Comparison of ENCODE assay signal across 9 mouse cellular contexts in the genomic region with DNA sequence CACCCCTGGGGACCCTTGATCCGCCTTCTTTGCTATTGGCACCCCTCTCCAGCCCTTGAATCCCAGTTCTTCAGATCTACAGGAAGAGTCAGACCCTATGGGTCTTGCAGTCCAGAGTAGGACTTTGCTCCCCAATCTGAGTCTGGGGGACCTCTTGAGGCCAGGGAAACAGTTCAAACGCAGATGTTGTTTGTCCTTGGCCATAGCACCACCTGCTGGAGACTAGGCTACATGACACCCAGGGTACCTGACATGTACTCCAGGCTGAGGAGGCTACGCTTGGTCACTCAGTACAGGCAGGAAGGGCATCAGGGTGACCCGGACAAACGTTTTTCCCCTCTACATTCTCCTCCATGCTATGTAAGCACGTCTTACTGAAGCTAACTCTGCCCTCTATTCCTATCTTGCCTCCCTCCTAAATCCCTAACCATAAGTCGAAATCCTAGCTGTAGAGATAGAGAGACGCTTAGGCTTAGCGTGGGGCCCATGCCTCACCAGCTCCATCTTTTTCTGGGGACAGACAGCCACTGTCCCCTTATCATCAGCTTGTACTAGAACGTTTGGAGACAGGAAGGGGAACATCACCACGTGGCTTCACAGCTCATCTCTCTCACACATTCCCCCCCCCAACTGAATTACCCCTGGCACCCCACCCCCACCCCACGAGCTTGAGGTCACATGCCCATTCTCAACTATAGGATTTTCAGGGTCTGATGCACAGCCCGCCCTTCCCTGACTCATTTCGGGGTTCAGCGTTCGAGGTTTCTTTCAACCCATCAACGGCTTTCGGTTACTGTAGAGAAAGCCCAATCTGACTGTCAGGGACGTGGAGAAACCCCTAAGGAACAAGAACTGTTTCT. TPM values are rescaled to one million over a fixed set of nuclear protein-coding genes. Genes with fewer than 3 reads are reported as not detected.
DNase-seq lines count a peak whose midpoint lies in the region; ATAC-seq lines count a peak whose summit lies in the region.
"Had no signal": no experiment of that assay in that cellular context is flagged by ENCODE, and none has a peak within 500 bp of the region (broad histone marks: within the 10 kb centered on the region; RNA-seq: fewer than 3 reads in every experiment).

No protein-coding gene starts in this region.

- whole genome bisulfite sequencing in embryonic facial prominence, embryonic 14.5 days: 46% methylated on average over 19 of the region's 19 CpGs
- 43% methylated on average over 19 of the region's 19 CpGs for WGBS in heart, embryonic 13.5 days
- 51% methylated on average over 19 of the region's 19 CpGs for WGBS in kidney, embryonic 16.5 days
- whole genome bisulfite sequencing in liver, embryonic 12.5 days (ENCODE audit: insufficient replicate concordance): 32% methylated on average over 19 of the region's 19 CpGs
- WGBS in neural tube, embryonic 11.5 days: 54% methylated on average over 19 of the region's 19 CpGs

- no peak overlapping the region for H3K4me3 ChIP-seq in embryonic facial prominence, embryonic 14.5 days (ENCODE audit: low read depth, low read length)
- no peak overlapping the region for H3K4me3 ChIP-seq in heart, embryonic 13.5 days
- no peak overlapping the region for H3K4me3 ChIP-seq in kidney, embryonic 16.5 days (ENCODE audit: low read length)
- H3K4me3 ChIP-seq in liver, embryonic 12.5 days: no peak overlapping the region
- no peak overlapping the region for H3K4me3 ChIP-seq in neural tube, embryonic 11.5 days (ENCODE audit: low read depth, low read length)

- H3K4me2 ChIP-seq in embryonic facial prominence, embryonic 14.5 days (ENCODE audit: low read depth, low read length): peak overlapping the region; percentile 44; the same call in 1 of the 2 replicates
- H3K4me2 ChIP-seq in heart, embryonic 13.5 days: peak overlapping the region; percentile 48; the same call in 1 of the 2 replicates
- H3K4me2 ChIP-seq in kidney, embryonic 16.5 days (replicated peaks; ENCODE audit: low read depth, low read length): no peak overlapping the region
- H3K4me2 ChIP-seq in liver, embryonic 12.5 days: no peak overlapping the region
- peak overlapping the region; percentile 13; the same call in 1 of the 2 replicates for H3K4me2 ChIP-seq in neural tube, embryonic 11.5 days (ENCODE audit: low read depth)

- DNase-seq in adrenal gland, postnatal 25 days: peak; percentile 76
- DNase-seq in embryonic facial prominence, embryonic 14.5 days (ENCODE audit: low spot score): peak; percentile 86
- DNase-seq in neural tube, embryonic 11.5 days (ENCODE audit: low spot score): peak; percentile 85
- DNase-seq in testis, postnatal 10 days (ENCODE audit: low spot score): peak; percentile 86

- peak; percentile 24 for ATAC-seq in CD4-positive, CD25-positive, alpha-beta regulatory T cell, adult 4 months
- peak; percentile 44 for ATAC-seq in embryonic facial prominence, embryonic 14.5 days (ENCODE audit: low read depth)
- no peak for ATAC-seq in heart, embryonic 13.5 days (ENCODE audit: extremely low read depth, insufficient number of reproducible peaks, low FRiP score, low TSS enrichment)
- peak; percentile 74 for ATAC-seq in kidney, embryonic 16.5 days (ENCODE audit: low FRiP score, low TSS enrichment)
- ATAC-seq in liver, embryonic 12.5 days: 0 out of 2 replicates have a peak, but pooled peaks have one; percentile 15
- peak; percentile 49 for ATAC-seq in neural tube, embryonic 11.5 days (ENCODE audit: insufficient read depth, low FRiP score, low TSS enrichment)

- no peaks in the 10 kb centered on the region for H3K9me3 ChIP-seq in embryonic facial prominence, embryonic 14.5 days (ENCODE audit: control insufficient read depth, low read length)
- H3K9me3 ChIP-seq in heart, embryonic 13.5 days: no peaks in the 10 kb centered on the region
- no peaks in the 10 kb centered on the region for H3K9me3 ChIP-seq in kidney, embryonic 16.5 days (ENCODE audit: low read length)
- H3K9me3 ChIP-seq in liver, embryonic 12.5 days (replicated peaks): no peaks in the 10 kb centered on the region
- H3K9me3 ChIP-seq in neural tube, embryonic 11.5 days (ENCODE audit: control insufficient read depth, low read length): no peaks in the 10 kb centered on the region

- H3K4me1 ChIP-seq in embryonic facial prominence, embryonic 14.5 days (ENCODE audit: control insufficient read depth, insufficient read depth, low read length): peaks cover 33% of the 10 kb centered on the region
- H3K4me1 ChIP-seq in heart, embryonic 13.5 days: peaks cover 45% of the 10 kb centered on the region
- peaks cover 37% of the 10 kb centered on the region for H3K4me1 ChIP-seq in kidney, embryonic 16.5 days (ENCODE audit: insufficient read depth, low read length)
- peaks cover 29% of the 10 kb centered on the region for H3K4me1 ChIP-seq in liver, embryonic 12.5 days
- peaks cover 26% of the 10 kb centered on the region for H3K4me1 ChIP-seq in neural tube, embryonic 11.5 days (ENCODE audit: control insufficient read depth, insufficient read depth, low read length)

- H3K9ac ChIP-seq in embryonic facial prominence, embryonic 14.5 days (ENCODE audit: low read depth, low read length): peak overlapping the region; percentile 42; the same call in 1 of the 2 replicates
- H3K9ac ChIP-seq in heart, embryonic 13.5 days: peak overlapping the region; percentile 48; the same call in 1 of the 2 replicates
- no peak overlapping the region; the same call in 1 of the 2 replicates for H3K9ac ChIP-seq in kidney, embryonic 16.5 days (replicated peaks; ENCODE audit: low read length)
- H3K9ac ChIP-seq in liver, embryonic 12.5 days: no peak overlapping the region
- H3K9ac ChIP-seq in neural tube, embryonic 11.5 days (ENCODE audit: low read length): no peak overlapping the region

- H3K27me3 ChIP-seq in embryonic facial prominence, embryonic 14.5 days (replicated peaks; ENCODE audit: control insufficient read depth, insufficient read depth, low read length): peaks cover 5% of the 10 kb centered on the region; the same call in 1 of the 2 replicates
- peaks cover 24% of the 10 kb centered on the region for H3K27me3 ChIP-seq in heart, embryonic 13.5 days (replicated peaks)
- no peaks in the 10 kb centered on the region for H3K27me3 ChIP-seq in kidney, embryonic 16.5 days (ENCODE audit: insufficient read depth, low read length)
- H3K27me3 ChIP-seq in liver, embryonic 12.5 days (replicated peaks): peaks cover 69% of the 10 kb centered on the region
- no peaks in the 10 kb centered on the region for H3K27me3 ChIP-seq in neural tube, embryonic 11.5 days (ENCODE audit: control insufficient read depth, insufficient read depth, low read length)

- H3K27ac ChIP-seq in embryonic facial prominence, embryonic 14.5 days (replicated peaks; ENCODE audit: low read depth, low read length): peak overlapping the region; percentile 94
- H3K27ac ChIP-seq in heart, embryonic 13.5 days (replicated peaks): peak overlapping the region; percentile 61; the same call in 1 of the 2 replicates
- peak overlapping the region; percentile 9; the same call in 1 of the 2 replicates for H3K27ac ChIP-seq in kidney, embryonic 16.5 days (ENCODE audit: low read length)
- no peak overlapping the region for H3K27ac ChIP-seq in liver, embryonic 12.5 days
- H3K27ac ChIP-seq in neural tube, embryonic 11.5 days (ENCODE audit: low read depth, low read length): no peak overlapping the region
- H3K27ac ChIP-seq: macrophage had no signal

- no peaks in the 10 kb centered on the region for H3K36me3 ChIP-seq in embryonic facial prominence, embryonic 14.5 days (ENCODE audit: control insufficient read depth, insufficient read depth, low read length)
- no peaks in the 10 kb centered on the region for H3K36me3 ChIP-seq in heart, embryonic 13.5 days
- H3K36me3 ChIP-seq in kidney, embryonic 16.5 days (ENCODE audit: insufficient read depth, low read length): no peaks in the 10 kb centered on the region
- no peaks in the 10 kb centered on the region for H3K36me3 ChIP-seq in liver, embryonic 12.5 days
- H3K36me3 ChIP-seq in neural tube, embryonic 11.5 days (ENCODE audit: control insufficient read depth, insufficient read depth, low read length): no peaks in the 10 kb centered on the region

RNA-seq across cellular contexts. Expression of a gene that starts 4.7 kb away (rescaled TPM):
- 100 to 1,000 TPM; 277 to 361 TPM for polyA plus RNA-seq in CD4-positive, CD25-positive, alpha-beta regulatory T cell, adult 4 months (2017; shearing (Covaris generic))
- 0.21 TPM in 1 of 2 replicates, not detected in the other for total RNA-seq in adrenal gland, postnatal 25 days (2021)
- 0.33 and 0.50 TPM in 2 replicates for polyA plus RNA-seq in embryonic facial prominence, embryonic 14.5 days (2014; fragmentation: Nextera tagmentation; extraction: Ambion mirVana)
- 0.14 and 0.23 TPM in 2 replicates for polyA plus RNA-seq in heart, embryonic 13.5 days (2015; fragmentation: Nextera tagmentation; extraction: Ambion mirVana)
- polyA plus RNA-seq in kidney, embryonic 16.5 days (2015; fragmentation: Nextera tagmentation; extraction: Ambion mirVana): 0.19 and 0.41 TPM in 2 replicates
- polyA plus RNA-seq in liver, embryonic 12.5 days (2016; fragmentation: Nextera tagmentation; extraction: Ambion mirVana): 0.39 and 0.44 TPM in 2 replicates
- polyA plus RNA-seq in neural tube, embryonic 11.5 days (2014; fragmentation: Nextera tagmentation; extraction: Ambion mirVana): 0.39 and 0.41 TPM in 2 replicates

Comparison
In these comparisons a context has a peak if more than half of its experiments do, and no peak if none do; other contexts are left out.
1. H3K27ac ChIP-seq: peak in embryonic facial prominence, embryonic 14.5 days (single experiment), heart, embryonic 13.5 days (single experiment) and kidney, embryonic 16.5 days (single experiment); none in liver, embryonic 12.5 days (single experiment) and neural tube, embryonic 11.5 days (single experiment).
2. H3K4me2 ChIP-seq: peak in embryonic facial prominence, embryonic 14.5 days (single experiment), heart, embryonic 13.5 days (single experiment) and neural tube, embryonic 11.5 days (single experiment); none in kidney, embryonic 16.5 days (single experiment) and liver, embryonic 12.5 days (single experiment).
3. H3K9ac ChIP-seq: peak in embryonic facial prominence, embryonic 14.5 days (single experiment) and heart, embryonic 13.5 days (single experiment); none in kidney, embryonic 16.5 days (single experiment), liver, embryonic 12.5 days (single experiment) and neural tube, embryonic 11.5 days (single experiment).
4. RNA of a gene that starts 4.7 kb away (polyA plus RNA-seq): 277 to 361 TPM in CD4-positive, CD25-positive, alpha-beta regulatory T cell, adult 4 months; 0.39 to 0.44 TPM in liver, embryonic 12.5 days, 0.19 to 0.41 TPM in kidney, embryonic 16.5 days, 0.39 to 0.41 TPM in neural tube, embryonic 11.5 days, 0.33 to 0.50 TPM in embryonic facial prominence, embryonic 14.5 days and 0.14 to 0.23 TPM in heart, embryonic 13.5 days; every median in the first group is over 100 times any median in the second.
5. Peak in every context shown above with its lines, with median percentiles within 50 percentile points of each other: DNase-seq.